Mouse (Mus musculus) heart, adult 2 months (tissue): Measurements from ENCODE around the gene Kdm2b.

ENCODE experiments used
- CTCF ChIP-seq: fragments of 200-600 bp; IDR thresholded peaks from 2 replicates; pipeline ENCODE4 v1.8.1; 2022; ENCODE audit warnings: antibody characterized with exemption, mild to moderate bottlenecking, moderate library complexity
- EP300 ChIP-seq: fragments of 200-500 bp; IDR thresholded peaks from 2 replicates; pipeline ENCODE4 v1.6.1; 2011; ENCODE audit warnings: low read depth, low read length, control low read depth; ENCODE audit not compliant: insufficient read depth
- POLR2A ChIP-seq: fragments of 200-500 bp; IDR thresholded peaks from 2 replicates; pipeline ENCODE4 v1.6.1; 2011; ENCODE audit warnings: mild to moderate bottlenecking, low read depth, low read length, control low read depth; ENCODE audit not compliant: insufficient read depth

DNA sequence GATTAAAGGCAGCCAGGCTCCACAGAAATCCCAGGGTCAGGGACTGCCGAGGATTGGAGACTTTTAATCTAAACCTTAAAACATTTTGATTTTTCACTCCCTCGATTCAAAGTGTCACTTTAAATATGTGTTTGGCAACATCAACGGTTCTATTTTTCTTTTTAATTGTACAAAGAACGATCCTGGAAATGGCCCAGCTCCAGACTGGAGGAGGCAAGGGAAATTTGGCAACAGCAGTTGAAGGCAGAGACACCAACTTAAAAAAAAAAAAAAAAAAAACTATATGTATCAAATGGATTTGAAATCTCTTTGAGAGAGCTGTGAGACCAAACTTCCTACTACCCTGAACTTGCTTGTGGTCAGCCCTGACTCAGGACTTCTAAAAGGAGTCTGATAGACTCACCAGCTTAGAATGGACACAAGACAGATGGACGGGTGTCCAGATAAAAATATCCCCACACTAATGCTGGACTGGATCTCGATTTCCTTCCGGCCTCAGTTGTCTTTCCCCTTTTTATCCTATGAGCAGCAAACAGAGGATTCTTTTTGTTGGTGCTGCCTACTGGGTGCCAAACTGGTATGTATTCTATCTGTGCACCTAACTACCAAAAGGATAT lies 19.4 kb upstream of the Kdm2b start:
- TF ChIP-seq POLR2A (no peak), CTCF (no peak), EP300 (no peak)
